Comparison of ENCODE assay signal across 8 mouse cellular contexts in the genomic region with DNA sequence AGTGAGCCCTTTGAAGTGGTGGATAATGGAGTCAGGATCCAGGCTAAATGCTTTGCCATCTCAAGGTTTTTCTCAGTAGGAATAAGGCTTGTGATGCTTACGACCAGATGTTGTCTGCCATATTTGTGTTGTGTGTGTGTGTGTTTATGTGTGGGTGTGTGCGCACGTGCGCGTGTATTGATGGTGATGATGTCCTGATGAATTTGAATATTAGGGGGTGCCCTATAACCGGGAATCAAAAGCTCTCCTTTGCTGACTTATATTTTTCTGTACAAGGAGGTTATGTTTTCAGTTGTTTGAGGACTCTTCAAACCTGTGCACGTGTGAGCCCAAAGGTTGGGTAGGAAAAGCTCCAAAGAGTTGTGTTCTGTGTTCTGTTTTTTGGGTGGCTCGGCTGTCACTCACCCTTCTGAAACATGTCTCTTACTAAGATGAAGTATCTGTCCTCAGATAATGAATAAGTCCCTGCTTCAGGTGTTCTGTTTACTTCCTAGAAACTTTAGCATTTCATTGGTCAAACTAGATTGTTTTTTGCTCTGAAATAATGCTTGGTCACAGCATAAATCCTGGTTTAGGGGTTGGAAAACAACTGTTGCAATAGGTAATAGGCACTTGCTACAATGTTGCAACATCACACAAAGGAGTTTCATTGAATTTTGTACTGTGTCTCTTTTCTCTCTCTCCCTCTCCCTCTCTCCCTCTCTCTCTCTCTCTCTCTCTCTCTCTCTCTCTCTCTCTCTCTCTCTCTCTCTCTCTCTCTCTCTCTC. TPM values are rescaled to one million over a fixed set of nuclear protein-coding genes. Genes with fewer than 3 reads are reported as not detected.
DNase-seq lines count a peak whose midpoint lies in the region; ATAC-seq and TF ChIP-seq lines count a peak whose summit lies in the region.

No protein-coding gene starts in this region.

- no peaks in the 10 kb centered on the region for H3K36me3 ChIP-seq in heart, adult 2 months (ENCODE audit: control insufficient read depth, insufficient read depth, low read length)
- H3K36me3 ChIP-seq in forebrain, embryonic 15.5 days = no peaks in the 10 kb centered on the region
- no peaks in the 10 kb centered on the region for H3K36me3 ChIP-seq in liver, postnatal 0 days (replicated peaks; ENCODE audit: insufficient read depth, low read length)

- intact Hi-C loops in heart, adult 2 months (cut with DNase I) = loop anchor here (2.0 kb wide), 1 partner anchor 125 kb away; no protein-coding TSS in a partner anchor
- intact Hi-C loops in heart, postnatal 14 days (cut with DNase I) = no loop called here

- H3K27me3 ChIP-seq in heart, adult 2 months (ENCODE audit: control insufficient read depth, insufficient read depth, low read length) = no peaks in the 10 kb centered on the region
- no peaks in the 10 kb centered on the region for H3K27me3 ChIP-seq in forebrain, embryonic 15.5 days
- H3K27me3 ChIP-seq in liver, postnatal 0 days (ENCODE audit: insufficient read depth, low read length) = no peaks in the 10 kb centered on the region

- no peaks in the 10 kb centered on the region for H3K4me1 ChIP-seq in heart, adult 2 months (ENCODE audit: control insufficient read depth, insufficient read depth, low read length)
- H3K4me1 ChIP-seq in forebrain, embryonic 15.5 days = peaks cover 10% of the 10 kb centered on the region; the same call in 1 of the 2 replicates
- H3K4me1 ChIP-seq in liver, postnatal 0 days (ENCODE audit: insufficient read depth) = peaks cover 11% of the 10 kb centered on the region

- no peak for TF ChIP-seq POLR2A in heart, adult 2 months (IDR thresholded peaks at IDR 0.05; ENCODE audit: insufficient read depth, low read depth, low read length)

- H3K79me2 ChIP-seq in heart, adult 2 months (replicated peaks; ENCODE audit: control insufficient read depth, insufficient read depth, low read length) = no peaks in the 10 kb centered on the region

- peak overlapping the region; percentile 88; the same call in 1 of the 2 replicates for H3K27ac ChIP-seq in heart, adult 2 months
- peak overlapping the region; percentile 85 for H3K27ac ChIP-seq in forebrain, embryonic 15.5 days (replicated peaks)
- H3K27ac ChIP-seq in liver, postnatal 0 days (ENCODE audit: low read depth) = peak overlapping the region; percentile 93

- 93% methylated on average over 8 of the region's 8 CpGs for WGBS in heart, adult 2 months
- WGBS in forebrain, embryonic 15.5 days = 79% methylated on average over 8 of the region's 8 CpGs
- 83% methylated on average over 8 of the region's 8 CpGs for WGBS in liver, postnatal 0 days (ENCODE audit: insufficient replicate concordance)

- TF ChIP-seq CTCF in heart, adult 2 months (IDR thresholded peaks at IDR 0.05) = no peak
- no peak for TF ChIP-seq CTCF in liver, postnatal 0 days (IDR thresholded peaks at IDR 0.05; ENCODE audit: low read depth)

- no peak for DNase-seq in heart, adult 2 months
- no peak for DNase-seq in heart, postnatal 14 days
- DNase-seq in A20 (ENCODE audit: low read depth, low spot score) = peak; percentile 69
- no peak for DNase-seq in liver, postnatal 0 days
- DNase-seq in adrenal gland, postnatal 36 days = no peak
- DNase-seq in cerebellum, postnatal 14 days = no peak
- DNase-seq in adrenal gland, adult 8-10 months = no peak

- no peaks in the 10 kb centered on the region for H3K9me3 ChIP-seq in forebrain, embryonic 15.5 days
- H3K9me3 ChIP-seq in liver, postnatal 0 days (ENCODE audit: low read length) = no peaks in the 10 kb centered on the region

- H3K4me2 ChIP-seq in forebrain, embryonic 15.5 days (replicated peaks) = peak overlapping the region; percentile 87
- H3K4me2 ChIP-seq in liver, postnatal 0 days (ENCODE audit: low read depth, low read length) = peak overlapping the region; percentile 94

- peak; percentile 23; the same call in 1 of the 2 replicates for ATAC-seq in forebrain, embryonic 15.5 days (replicated peaks)
- ATAC-seq in liver, postnatal 0 days = no peak

- TF ChIP-seq EP300 in heart, adult 2 months (IDR thresholded peaks at IDR 0.05; ENCODE audit: insufficient read depth, low read depth, low read length) = no peak
- no peak for TF ChIP-seq EP300 in liver, postnatal 0 days (IDR thresholded peaks at IDR 0.05; ENCODE audit: low read depth)

- H3K4me3 ChIP-seq in heart, adult 2 months = peak overlapping the region; percentile 69
- peak overlapping the region; percentile 88 for H3K4me3 ChIP-seq in forebrain, embryonic 15.5 days
- H3K4me3 ChIP-seq in liver, postnatal 0 days (ENCODE audit: low read depth, low read length) = peak overlapping the region; percentile 87

- H3K9ac ChIP-seq in heart, adult 2 months (ENCODE audit: low read depth, low read length) = no peak overlapping the region
- H3K9ac ChIP-seq in forebrain, embryonic 15.5 days (replicated peaks) = peak overlapping the region; percentile 91
- H3K9ac ChIP-seq in liver, postnatal 0 days (replicated peaks) = peak overlapping the region; percentile 84

RNA-seq across cellular contexts. Expression of a gene that starts 1.3 kb away (rescaled TPM):
- 1 to 10 TPM; 3.1 to 3.6 TPM for total RNA-seq in heart, adult 2 months (2021)
- 5.1 and 8.2 TPM in 2 replicates for polyA plus RNA-seq in heart, adult 2 months (2012; rRNA removed)
- total RNA-seq in heart, postnatal 14 days (2021) = 1 to 10 TPM; 2.7 to 3.1 TPM
- polyA plus RNA-seq in forebrain, embryonic 15.5 days (2015; fragmentation: Nextera tagmentation; extraction: Ambion mirVana) = 7.9 and 8.1 TPM in 2 replicates
- polyA plus RNA-seq in liver, postnatal 0 days (2015; fragmentation: Nextera tagmentation; extraction: Ambion mirVana) = 2.9 and 3.2 TPM in 2 replicates
- 10 to 100 TPM; 10.6 to 23.8 TPM for total RNA-seq in adrenal gland, postnatal 36 days (2021)
- 10 to 100 TPM in 3 of 4 experiments, 1 to 10 TPM in 1; 9.7 to 25.4 (median 21.2) TPM for total RNA-seq in adrenal gland, adult 8-10 months (2022)

RNA-seq across cellular contexts. Expression of a gene that starts 7.6 kb away (rescaled TPM):
- 10 to 100 TPM; 20.2 to 20.3 TPM for total RNA-seq in heart, adult 2 months (2021)
- polyA plus RNA-seq in heart, adult 2 months (2012; rRNA removed) = 18.1 and 28.8 TPM in 2 replicates
- 10 to 100 TPM; 23.6 to 25.2 TPM for total RNA-seq in heart, postnatal 14 days (2021)
- polyA plus RNA-seq in forebrain, embryonic 15.5 days (2015; fragmentation: Nextera tagmentation; extraction: Ambion mirVana) = 34.6 and 35.3 TPM in 2 replicates
- polyA plus RNA-seq in liver, postnatal 0 days (2015; fragmentation: Nextera tagmentation; extraction: Ambion mirVana) = 5.4 and 6.6 TPM in 2 replicates
- 10 to 100 TPM; 31.9 to 36.2 TPM for total RNA-seq in adrenal gland, postnatal 36 days (2021)
- total RNA-seq in adrenal gland, adult 8-10 months (2022) = 10 to 100 TPM; 32.3 to 48.7 (median 42.6) TPM

RNA-seq across cellular contexts. Expression of a gene that starts 30.1 kb away (rescaled TPM):
- total RNA-seq in heart, adult 2 months (2021) = 10 to 100 TPM; 27.8 to 44.4 TPM
- polyA plus RNA-seq in heart, adult 2 months (2012; rRNA removed) = 29.7 and 37.6 TPM in 2 replicates
- total RNA-seq in heart, postnatal 14 days (2021) = 10 to 100 TPM; 37.3 to 40.9 TPM
- polyA plus RNA-seq in forebrain, embryonic 15.5 days (2015; fragmentation: Nextera tagmentation; extraction: Ambion mirVana) = 78.4 and 80.9 TPM in 2 replicates
- polyA plus RNA-seq in liver, postnatal 0 days (2015; fragmentation: Nextera tagmentation; extraction: Ambion mirVana) = 36.0 and 37.4 TPM in 2 replicates
- total RNA-seq in adrenal gland, postnatal 36 days (2021) = 10 to 100 TPM; 41.7 to 50.2 TPM
- total RNA-seq in adrenal gland, adult 8-10 months (2022) = 10 to 100 TPM; 51.5 to 62.7 (median 55.9) TPM

RNA-seq across cellular contexts. Expression of a gene that starts 58.8 kb away (rescaled TPM):
- total RNA-seq in heart, adult 2 months (2021) = under 1 TPM in 1 of 2 experiments, not detected in 1; 0.09 TPM
- 0.12 and 0.41 TPM in 2 replicates for polyA plus RNA-seq in heart, adult 2 months (2012; rRNA removed)
- total RNA-seq in heart, postnatal 14 days (2021) = 1 to 10 TPM; 1.1 to 1.3 TPM
- polyA plus RNA-seq in forebrain, embryonic 15.5 days (2015; fragmentation: Nextera tagmentation; extraction: Ambion mirVana) = 0.25 and 0.69 TPM in 2 replicates
- 49.1 and 54.9 TPM in 2 replicates for polyA plus RNA-seq in liver, postnatal 0 days (2015; fragmentation: Nextera tagmentation; extraction: Ambion mirVana)
- total RNA-seq in adrenal gland, postnatal 36 days (2021) = not detected
- under 1 TPM in 1 of 4 experiments, not detected in 3; 0.58 TPM for total RNA-seq in adrenal gland, adult 8-10 months (2022)
